Mouse (Mus musculus) kidney, embryonic 16.5 days (tissue): ENCODE results near the gene Pcsk5. TPM values are rescaled to one million over a fixed set of nuclear protein-coding genes. Genes with fewer than 3 reads are reported as not detected.

Source experiments
- ATAC-seq: fragments of 200-750 bp; cut with Nextera tagmentation; 2 replicates; pipeline ENCODE4 v1.8.0; 2017; ENCODE audit warnings: moderate TSS enrichment; ENCODE audit not compliant: low FRiP score, low TSS enrichment
- H3K27ac ChIP-seq: fragments of 300-500 bp; sonication (generic); 2 replicates; pipeline ENCODE4 v1.5.1; 2014; ENCODE audit warnings: low read length
- H3K27me3 ChIP-seq: fragments of 300-500 bp; sonication (generic); 2 replicates; pipeline ENCODE4 v1.6.1; 2014; ENCODE audit warnings: low read length, control low read depth, mixed read lengths; ENCODE audit not compliant: insufficient read depth
- H3K36me3 ChIP-seq: fragments of 300-500 bp; sonication (generic); 2 replicates; pipeline ENCODE4 v1.6.1; 2014; ENCODE audit warnings: low read length, control low read depth, mixed read lengths; ENCODE audit not compliant: insufficient read depth
- H3K4me1 ChIP-seq: fragments of 300-500 bp; sonication (generic); 2 replicates; pipeline ENCODE4 v1.6.1; 2014; ENCODE audit warnings: low read length, control low read depth, mixed read lengths; ENCODE audit not compliant: insufficient read depth
- H3K4me2 ChIP-seq: fragments of 300-500 bp; sonication (generic); replicated peaks from 2 replicates; pipeline ENCODE4 v1.6.1; 2014; ENCODE audit warnings: low read depth, low read length
- H3K4me3 ChIP-seq: fragments of 300-500 bp; sonication (generic); 2 replicates; pipeline ENCODE4 v1.5.1; 2014; ENCODE audit warnings: mild to moderate bottlenecking, low read length
- H3K9ac ChIP-seq: fragments of 300-500 bp; sonication (generic); replicated peaks from 2 replicates; pipeline ENCODE4 v1.6.1; 2014; ENCODE audit warnings: low read length
- H3K9me3 ChIP-seq: fragments of 300-500 bp; sonication (generic); 2 replicates; pipeline ENCODE4 v1.6.1; 2016; ENCODE audit warnings: low read length, control low read depth
- WGBS: fragments of 180-500 bp; shearing (Covaris S2); extraction: QIAGEN DNeasy Blood & Tissue Kit; methylation state at CpG from one replicate; pipeline ENCODE4 v1.1.7; 2014; 5-methylcytosine and 5-hydroxymethylcytosine counted together
- polyA plus RNA-seq: library from polyadenylated mRNA; unstranded; fragments of >200 nt; fragmentation: Nextera tagmentation; extraction: Ambion mirVana; gene quantifications from 2 replicates; pipeline ENCODE4 v1.2.1, GENCODE M21; 2015

The Pcsk5 gene
- polyA plus RNA-seq, 1 experiment from 2014 or later = 26.3 TPM

- no peak for ATAC-seq
- H3K36me3 ChIP-seq = no peaks in the 10 kb centered on the region
- H3K27me3 ChIP-seq = no peaks in the 10 kb centered on the region
- H3K27ac ChIP-seq = no peak overlapping the region
- H3K4me1 ChIP-seq = 0 out of 2 replicates have a peak, but pooled peaks cover 4% of the 10 kb centered on the region
- 85% methylated on average over 3 of the region's 3 CpGs for WGBS
- H3K4me3 ChIP-seq = no peak overlapping the region
- no peaks in the 10 kb centered on the region for H3K9me3 ChIP-seq
- H3K4me2 ChIP-seq = no peak overlapping the region
- no peak overlapping the region for H3K9ac ChIP-seq
Measured at GRCm38 (mm10) chr19:17786744-17787143, 50.7 kb downstream of the Pcsk5 start.

GRCm38 (mm10) chr19:17784401-17785192, 52.8 kb downstream of the Pcsk5 start:
- ATAC-seq = no peak
- 80% methylated on average over 2 of the region's 2 CpGs for WGBS

GRCm38 (mm10) chr19:17783231-17783630, 54.2 kb downstream of the Pcsk5 start:
- Histone ChIP-seq H3K9me3 (no peaks in the 10 kb centered on the region), H3K4me2 (no peak overlapping the region), H3K36me3 (no peaks in the 10 kb centered on the region), H3K27ac (no peak overlapping the region), H3K4me1 (0 out of 2 replicates have a peak, but pooled peaks cover 4% of the 10 kb centered on the region), H3K27me3 (no peaks in the 10 kb centered on the region), H3K4me3 (no peak overlapping the region), H3K9ac (no peak overlapping the region)
- ATAC-seq = no peak
- 67% methylated on average over 2 of the region's 2 CpGs for WGBS

More at GRCm38 (mm10) chr19:17784401-17785192, 52.8 kb downstream of the Pcsk5 start:
- no peaks in the 10 kb centered on the region for H3K9me3 ChIP-seq
- no peaks in the 10 kb centered on the region for H3K27me3 ChIP-seq
- H3K4me3 ChIP-seq = no peak overlapping the region
- no peak overlapping the region for H3K9ac ChIP-seq
- H3K36me3 ChIP-seq = no peaks in the 10 kb centered on the region
- 0 out of 2 replicates have a peak, but pooled peaks cover 4% of the 10 kb centered on the region for H3K4me1 ChIP-seq
- H3K4me2 ChIP-seq = no peak overlapping the region
- no peak overlapping the region for H3K27ac ChIP-seq

GRCm38 (mm10) chr19:17781323-17781722, 56.1 kb downstream of the Pcsk5 start:
- H3K4me2 ChIP-seq = no peak overlapping the region
- no peak overlapping the region for H3K4me3 ChIP-seq
- 0 out of 2 replicates have a peak, but pooled peaks cover 4% of the 10 kb centered on the region for H3K4me1 ChIP-seq
- H3K27me3 ChIP-seq = no peaks in the 10 kb centered on the region
- H3K36me3 ChIP-seq = no peaks in the 10 kb centered on the region
- WGBS = 77% methylated on average over 4 of the region's 4 CpGs
- no peaks in the 10 kb centered on the region for H3K9me3 ChIP-seq
- no peak overlapping the region for H3K9ac ChIP-seq
- ATAC-seq = no peak
- no peak overlapping the region for H3K27ac ChIP-seq

- ATAC-seq = no peak
- Histone ChIP-seq H3K4me3 (no peak overlapping the region), H3K27ac (no peak overlapping the region), H3K27me3 (no peaks in the 10 kb centered on the region), H3K9me3 (no peaks in the 10 kb centered on the region), H3K4me1 (peaks cover 6% of the 10 kb centered on the region; the same call in 1 of the 2 replicates), H3K36me3 (no peaks in the 10 kb centered on the region), H3K4me2 (no peak overlapping the region), H3K9ac (no peak overlapping the region)
- 88% methylated on average over 2 of the region's 2 CpGs for WGBS
Measured at GRCm38 (mm10) chr19:17775943-17776342, 61.5 kb downstream of the Pcsk5 start.

- no peaks in the 10 kb centered on the region for H3K9me3 ChIP-seq
- H3K27me3 ChIP-seq = no peaks in the 10 kb centered on the region
- no peak overlapping the region for H3K4me2 ChIP-seq
- H3K9ac ChIP-seq = no peak overlapping the region
- H3K36me3 ChIP-seq = no peaks in the 10 kb centered on the region
- H3K27ac ChIP-seq = no peak overlapping the region
- no peak overlapping the region for H3K4me3 ChIP-seq
- 37% methylated on average over 2 of the region's 2 CpGs for WGBS
- H3K4me1 ChIP-seq = peaks cover 6% of the 10 kb centered on the region; the same call in 1 of the 2 replicates
- ATAC-seq = 0 out of 2 replicates have a peak, but pooled peaks have one; percentile 15
Measured at GRCm38 (mm10) chr19:17775097-17775496, 62.3 kb downstream of the Pcsk5 start.

GRCm38 (mm10) chr19:17774061-17774460, 63.4 kb downstream of the Pcsk5 start:
- Histone ChIP-seq H3K4me1 (peaks cover 6% of the 10 kb centered on the region; the same call in 1 of the 2 replicates), H3K9ac (no peak overlapping the region), H3K27me3 (no peaks in the 10 kb centered on the region), H3K27ac (no peak overlapping the region), H3K4me3 (no peak overlapping the region), H3K4me2 (no peak overlapping the region), H3K9me3 (no peaks in the 10 kb centered on the region), H3K36me3 (no peaks in the 10 kb centered on the region)
- ATAC-seq = no peak
- 60% methylated on average over 1 of the region's 1 CpGs for WGBS

GRCm38 (mm10) chr19:17769610-17770399, 67.6 kb downstream of the Pcsk5 start:
- H3K9me3 ChIP-seq = no peaks in the 10 kb centered on the region
- no peaks in the 10 kb centered on the region for H3K36me3 ChIP-seq
- no peak overlapping the region for H3K4me3 ChIP-seq
- H3K4me2 ChIP-seq = no peak overlapping the region
- H3K4me1 ChIP-seq = 0 out of 2 replicates have a peak, but pooled peaks cover 1% of the 10 kb centered on the region
- no peaks in the 10 kb centered on the region for H3K27me3 ChIP-seq
- ATAC-seq = no peak
- 86% methylated on average over 5 of the region's 5 CpGs for WGBS
- H3K27ac ChIP-seq = no peak overlapping the region
- H3K9ac ChIP-seq = no peak overlapping the region

GRCm38 (mm10) chr19:17765001-17765400, 72.4 kb downstream of the Pcsk5 start:
- Histone ChIP-seq H3K4me2 (no peak overlapping the region), H3K36me3 (no peaks in the 10 kb centered on the region), H3K27me3 (no peaks in the 10 kb centered on the region), H3K9me3 (no peaks in the 10 kb centered on the region), H3K4me1 (no peaks in the 10 kb centered on the region), H3K9ac (no peak overlapping the region), H3K4me3 (no peak overlapping the region), H3K27ac (no peak overlapping the region)
- WGBS = 92% methylated on average over 2 of the region's 2 CpGs
- no peak for ATAC-seq
